Mouse (Mus musculus) ES-E14 (cell line): ENCODE measurements around the gene Ddx58. TPM values are rescaled to one million over a fixed set of nuclear protein-coding genes. Genes with fewer than 3 reads are reported as not detected.

Source experiments
- DNase-seq: peaks from one replicate; pipeline ENCODE4 v3.0.0-alpha.2; 2013; ENCODE audit warnings: low read depth, low spot score
- H3K27ac ChIP-seq: 2 replicates; pipeline ENCODE4 v1.5.1; 2012; ENCODE audit warnings: low read depth, mild to moderate bottlenecking, low read length, moderate library complexity, mixed read lengths; ENCODE audit not compliant: poor library complexity, insufficient read depth, severe bottlenecking
- H3K36me3 ChIP-seq: 2 replicates; pipeline ENCODE4 v1.6.1; 2012; ENCODE audit warnings: mild to moderate bottlenecking, low read length, moderate library complexity, mixed read lengths; ENCODE audit not compliant: control insufficient read depth, poor library complexity, insufficient read depth, severe bottlenecking
- H3K4me1 ChIP-seq, 2 experiments: fragments of 150-350 bp in 1 of 2; sonication (generic) in 1 of 2; 2 replicates each; pipeline ENCODE4 v1.6.1; 2012; ENCODE audit warnings: low read length in 2 of 2, mild to moderate bottlenecking in 1 of 2, mixed read lengths in 1 of 2; ENCODE audit not compliant: control insufficient read depth in 2 of 2, insufficient read depth in 2 of 2, poor library complexity in 1 of 2
- H3K4me3 ChIP-seq, 2 experiments: fragments of 150-350 bp in 1 of 2; sonication (generic) in 1 of 2; 2 replicates each; pipeline ENCODE4 v1.5.1; 2012; ENCODE audit warnings: low read length in 2 of 2, low read depth in 1 of 2, mild to moderate bottlenecking in 1 of 2, mixed read lengths in 1 of 2; ENCODE audit not compliant: insufficient read depth in 1 of 2, poor library complexity in 1 of 2, severe bottlenecking in 1 of 2
- H3K9ac ChIP-seq: 2 replicates; pipeline ENCODE4 v1.6.1; 2012; ENCODE audit warnings: low read depth, mild to moderate bottlenecking, low read length, mixed read lengths; ENCODE audit not compliant: poor library complexity, insufficient read depth, severe bottlenecking
- H3K9me3 ChIP-seq: fragments of 150-350 bp; sonication (generic); 2 replicates; pipeline ENCODE4 v1.6.1; 2012; ENCODE audit warnings: low read depth, mild to moderate bottlenecking, low read length; ENCODE audit not compliant: control insufficient read depth, insufficient read depth
- CHD2 ChIP-seq: IDR thresholded peaks from 2 replicates; pipeline ENCODE4 v1.6.1; 2014; ENCODE audit warnings: mild to moderate bottlenecking, low read depth, low read length, inconsistent platforms
- HCFC1 ChIP-seq: IDR thresholded peaks from 2 replicates; pipeline ENCODE4 v1.6.1; 2012; ENCODE audit warnings: low read length, inconsistent platforms, borderline replicate concordance; ENCODE audit not compliant: insufficient read depth
- MAFK ChIP-seq: IDR thresholded peaks from 2 replicates; pipeline ENCODE4 v1.6.1; 2014; ENCODE audit warnings: mild to moderate bottlenecking, low read depth, low read length, inconsistent platforms; ENCODE audit not compliant: insufficient read depth
- ZC3H11A ChIP-seq: IDR thresholded peaks from 2 replicates; pipeline ENCODE4 v1.6.1; 2012; ENCODE audit warnings: low read depth, mild to moderate bottlenecking, inconsistent platforms, low read length, borderline replicate concordance
- ZNF384 ChIP-seq: IDR thresholded peaks from 2 replicates; pipeline ENCODE4 v1.6.1; 2012; ENCODE audit warnings: low read depth, low read length, inconsistent platforms
- in situ Hi-C, 2 experiments: fragments of 600-800 bp; cut with MboI; formaldehyde crosslinking; loops; one replicate each; pipeline ENCODE4 v1.15.1; 2025; ENCODE audit warnings: low sequenced_read_pairs in 2 of 2, inconsistent platforms in 1 of 2; ENCODE audit not compliant: unreplicated experiment in 2 of 2
- total RNA-seq: library from RNA; depleted of rRNA; stranded (reverse); fragments of 300-350 nt; gene quantifications from 2 replicates; pipeline ENCODE4 v1.2.3, GENCODE M21; 2012

Gene Ddx58
- total RNA-seq, 1 experiment = 19.0 TPM

DNA sequence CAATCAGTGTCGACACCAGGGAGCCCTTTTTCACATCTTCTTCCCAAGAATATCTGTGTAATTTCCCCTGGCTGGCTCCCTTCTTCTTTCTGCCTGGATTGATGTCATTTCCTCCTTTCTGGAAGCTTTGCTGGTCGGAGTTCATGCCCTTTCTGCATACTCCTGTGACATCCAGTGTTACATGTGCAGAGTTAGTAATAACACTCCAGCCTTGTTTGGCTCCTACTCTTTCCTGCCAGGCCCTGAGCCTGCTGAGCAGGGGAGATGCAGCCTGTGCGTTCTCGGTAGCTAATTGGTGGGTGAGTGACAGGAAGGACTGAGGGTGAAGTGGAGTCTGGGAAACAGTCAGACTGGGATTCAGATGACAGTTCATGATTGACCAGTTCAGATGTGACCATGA, 65.3 kb downstream of the Ddx58 start:
- Histone ChIP-seq H3K36me3 (peaks cover 8% of the 10 kb centered on the region; the same call in 1 of the 2 replicates), H3K9me3 (no peaks in the 10 kb centered on the region), H3K4me1 (peaks cover 0 to 3% of the 10 kb centered on the region in 2 experiments; a peak in 1 of 4 replicates), H3K27ac (no peak overlapping the region), H3K4me3 (no peak overlapping the region), H3K9ac (no peak overlapping the region)
- TF ChIP-seq ZNF384 (no peak), CHD2 (no peak), MAFK (no peak), ZC3H11A (no peak), HCFC1 (no peak)
- in situ Hi-C loops = no loop called here
- no peak for DNase-seq

DNA sequence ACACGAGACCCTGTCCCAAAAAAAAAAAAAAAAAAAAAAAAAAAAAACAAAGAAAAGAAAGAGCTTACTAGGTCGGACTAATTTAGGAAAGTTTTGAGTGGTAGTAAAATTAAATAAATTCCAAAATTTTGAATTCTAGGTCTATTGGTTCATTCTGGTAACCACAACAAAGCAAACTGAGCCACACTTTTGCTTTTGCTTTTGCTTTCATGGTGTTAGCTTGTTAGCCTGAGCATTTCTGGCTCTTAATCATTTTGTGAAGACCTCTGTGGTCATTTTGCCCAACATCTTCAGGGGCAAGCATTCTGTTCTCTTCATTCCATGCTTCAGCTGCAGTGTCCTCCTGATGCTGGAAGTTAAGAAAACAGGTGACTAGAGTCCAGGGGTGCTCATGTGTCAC, 67.3 kb downstream of the Ddx58 start:
- TF ChIP-seq CHD2 (no peak), HCFC1 (no peak), ZNF384 (no peak), MAFK (no peak), ZC3H11A (no peak)
- peaks cover 5% of the 10 kb centered on the region; the same call in 1 of the 2 replicates for H3K36me3 ChIP-seq
- H3K9me3 ChIP-seq = no peaks in the 10 kb centered on the region
- H3K27ac ChIP-seq = no peak overlapping the region
- peaks cover 0 to 3% of the 10 kb centered on the region in 2 experiments; a peak in 1 of 4 replicates for H3K4me1 ChIP-seq
- in situ Hi-C loops = no loop called here
- H3K9ac ChIP-seq = no peak overlapping the region
- no peak overlapping the region for H3K4me3 ChIP-seq
- DNase-seq = no peak

DNA sequence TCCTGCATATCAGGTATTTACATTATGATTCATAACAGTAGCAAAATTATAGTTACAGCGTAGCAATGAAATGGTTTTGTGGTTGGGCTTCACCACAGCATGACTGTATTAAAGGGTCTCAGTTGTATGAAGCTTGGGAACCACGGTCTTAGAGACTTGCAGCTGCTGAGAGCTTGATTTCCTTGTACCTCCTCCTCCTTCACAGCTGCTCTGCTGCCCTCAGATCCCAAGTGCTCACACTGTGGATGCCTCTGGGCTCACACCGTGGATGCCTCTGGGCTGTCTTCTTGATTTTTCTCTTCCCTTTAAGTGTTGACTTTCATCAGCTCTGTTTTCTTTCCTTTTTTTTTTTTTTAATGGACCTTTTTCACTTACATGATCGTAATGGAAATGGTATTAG, 68.2 kb downstream of the Ddx58 start:
- H3K36me3 ChIP-seq = peaks cover 5% of the 10 kb centered on the region; the same call in 1 of the 2 replicates
- in situ Hi-C loops = no loop called here
- H3K4me3 ChIP-seq = no peak overlapping the region
- no peak overlapping the region for H3K27ac ChIP-seq
- DNase-seq = no peak
- no peak overlapping the region for H3K9ac ChIP-seq
- TF ChIP-seq HCFC1 = no peak
- no peaks in the 10 kb centered on the region for H3K9me3 ChIP-seq
- H3K4me1 ChIP-seq = peaks cover 0 to 3% of the 10 kb centered on the region in 2 experiments; a peak in 1 of 4 replicates

DNA sequence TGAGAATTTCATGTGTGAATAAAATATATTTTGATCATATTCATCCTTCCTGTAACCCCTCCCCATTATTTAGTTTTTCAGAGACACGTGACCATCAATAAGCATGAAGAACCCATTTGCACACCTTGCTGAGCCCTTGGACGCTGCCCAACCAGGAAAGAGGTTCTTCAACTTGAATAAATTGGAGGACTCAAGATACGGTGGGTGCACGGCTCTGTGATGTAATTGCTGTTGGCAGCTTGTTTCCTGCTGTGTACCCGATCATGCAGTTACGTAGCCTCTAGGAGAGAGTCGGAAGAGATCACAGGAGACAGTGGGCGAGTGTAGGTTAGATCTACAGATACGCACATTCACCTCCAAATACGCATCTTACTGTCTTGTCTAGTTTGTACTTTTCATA, 76.0 kb downstream of the Ddx58 start:
- no peak overlapping the region for H3K4me3 ChIP-seq
- H3K9ac ChIP-seq = no peak overlapping the region
- TF ChIP-seq ZNF384 (no peak), HCFC1 (no peak), MAFK (no peak), ZC3H11A (no peak), CHD2 (no peak)
- H3K4me1 ChIP-seq = no peaks in the 10 kb centered on the region
- in situ Hi-C loops = no loop called here
- H3K36me3 ChIP-seq = peaks cover 7% of the 10 kb centered on the region; the same call in 1 of the 2 replicates
- H3K27ac ChIP-seq = no peak overlapping the region
- H3K9me3 ChIP-seq = no peaks in the 10 kb centered on the region
- no peak for DNase-seq

DNA sequence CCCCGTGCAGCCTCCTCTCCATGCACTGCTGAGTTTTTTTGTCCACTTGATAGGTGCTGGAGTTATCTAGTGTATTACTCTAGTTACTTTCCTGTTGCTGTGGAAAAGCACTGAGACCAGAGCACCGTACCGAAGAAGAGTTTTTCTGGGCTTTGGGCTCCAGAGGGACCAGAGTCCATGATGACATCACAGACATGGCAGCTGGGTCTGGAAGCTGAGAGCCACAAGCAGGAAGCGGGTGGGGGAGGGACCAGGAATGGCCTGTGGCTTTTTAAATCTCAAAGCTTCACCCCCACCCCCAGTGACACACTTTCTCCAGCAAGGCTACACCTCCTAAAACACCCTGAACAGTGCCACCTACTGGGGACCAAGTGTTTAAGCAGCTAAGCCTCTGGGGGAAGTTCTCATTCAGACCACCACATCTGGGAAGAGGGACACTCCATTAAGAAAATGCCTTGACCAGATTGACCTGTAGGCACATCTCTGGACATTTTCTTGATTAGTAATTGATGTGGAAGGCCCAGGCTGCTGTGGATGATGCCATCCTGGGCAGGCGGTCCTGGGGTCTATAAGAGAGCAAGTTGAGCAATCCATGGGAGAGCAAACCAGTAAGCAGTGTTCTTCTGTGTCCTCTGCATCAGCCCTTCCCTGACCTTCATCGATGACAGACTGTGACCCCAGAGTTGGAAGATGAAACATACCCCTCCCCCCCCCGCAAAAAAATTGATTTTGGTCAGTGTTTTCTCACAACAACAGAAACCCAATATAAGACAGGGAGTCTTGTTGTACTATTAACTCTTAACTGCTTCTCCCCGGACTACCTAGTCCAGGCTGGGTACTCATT, 78.8 kb downstream of the Ddx58 start:
- TF ChIP-seq HCFC1 (no peak), ZNF384 (no peak), MAFK (no peak), CHD2 (no peak), ZC3H11A (no peak)
- peaks cover 7% of the 10 kb centered on the region; the same call in 1 of the 2 replicates for H3K36me3 ChIP-seq
- peaks cover 0 to 5% of the 10 kb centered on the region in 2 experiments; a peak in 1 of 4 replicates for H3K4me1 ChIP-seq
- H3K9me3 ChIP-seq = no peaks in the 10 kb centered on the region
- no peak overlapping the region for H3K27ac ChIP-seq
- no peak overlapping the region for H3K9ac ChIP-seq
- in situ Hi-C loops = no loop called here
- DNase-seq = no peak
- no peak overlapping the region for H3K4me3 ChIP-seq
